Mouse (Mus musculus) CH12.LX (cell line): ENCODE measurements around the gene Denr.

Experiments
- CTCF ChIP-seq, 2 experiments: IDR thresholded peaks in 1 of 2; conservative IDR thresholded peaks in 1 of 2; 2 replicates each; pipeline ENCODE4 v1.5.1; 2011 to 2012; ENCODE audit warnings: low read depth in 2 of 2, low read length in 2 of 2, improper control_type of control experiment in 1 of 2, inconsistent platforms in 1 of 2, mild to moderate bottlenecking in 1 of 2, moderate library complexity in 1 of 2
- EP300 ChIP-seq: IDR thresholded peaks from 2 replicates; pipeline ENCODE4 v1.6.1; 2011; ENCODE audit warnings: low read length, improper control_type of control experiment
- MAX ChIP-seq: IDR thresholded peaks from 2 replicates; pipeline ENCODE4 v1.6.1; 2011; ENCODE audit warnings: low read length, improper control_type of control experiment
- POLR2A ChIP-seq: IDR thresholded peaks from 2 replicates; pipeline ENCODE4 v1.6.1; 2011; ENCODE audit warnings: low read depth, mild to moderate bottlenecking, improper control_type of control experiment, low read length
- UBTF ChIP-seq: IDR thresholded peaks from 2 replicates; pipeline ENCODE4 v1.6.1; 2012; ENCODE audit warnings: low read depth, mild to moderate bottlenecking, inconsistent platforms, low read length, improper control_type of control experiment, moderate library complexity

- no peak for TF ChIP-seq EP300
- TF ChIP-seq POLR2A = no peak
- TF ChIP-seq MAX = no peak
- no peak for TF ChIP-seq UBTF
- no peak for TF ChIP-seq CTCF (conservative IDR thresholded peaks at IDR 0.05 in 1 of 2, IDR thresholded peaks at IDR 0.05 in 1 of 2; ENCODE audit: low read depth in 2 of 2, low read length in 2 of 2)
Observed at GRCm38 (mm10) chr5:123897352-123897751, 9.6 kb upstream of the Denr start.
